Comparison of ENCODE assay signal across 8 mouse cellular contexts in the genomic region with DNA sequence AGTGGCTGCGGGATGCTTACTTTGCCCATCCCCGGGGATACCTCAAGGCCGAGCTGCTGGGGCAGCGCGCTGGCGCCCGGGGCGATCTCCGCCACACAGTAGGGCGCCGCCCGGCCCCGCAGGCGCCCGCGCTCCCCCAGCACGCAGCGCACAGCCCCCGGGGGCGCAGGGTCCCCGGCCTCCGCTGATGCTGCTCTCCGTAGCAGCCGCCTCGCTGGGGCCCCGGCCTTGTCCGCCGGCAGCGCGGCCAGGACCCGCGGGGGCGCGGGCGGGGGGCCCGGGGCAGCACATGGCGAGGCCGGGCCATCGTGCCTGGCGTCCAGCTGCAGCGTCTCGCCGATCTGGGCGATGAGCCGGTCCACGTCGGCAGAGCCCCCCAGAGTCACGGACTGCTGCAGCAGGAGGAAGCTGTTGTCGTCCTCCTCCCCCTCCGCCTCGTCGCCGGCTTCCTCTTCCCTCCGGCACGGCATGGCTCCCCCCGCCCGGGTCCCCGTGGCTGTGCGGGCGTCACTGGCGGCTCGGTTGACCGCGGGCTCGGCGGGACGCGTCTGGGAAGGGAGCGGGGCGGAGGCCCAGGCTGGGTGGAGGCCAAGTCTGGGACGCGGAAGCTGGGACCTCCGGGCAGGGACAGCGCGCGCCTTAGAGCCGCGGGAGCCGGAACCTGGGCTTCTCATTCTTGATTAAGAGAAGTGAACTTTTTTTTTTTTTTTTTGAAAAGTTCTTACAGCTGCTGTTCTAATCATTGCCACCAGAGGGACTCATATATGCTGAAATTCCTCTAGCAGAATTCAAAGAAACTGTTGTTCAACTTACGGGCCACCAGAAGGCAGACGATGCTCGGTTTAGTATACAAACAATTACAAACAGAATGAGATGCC. TPM values are rescaled to one million over a fixed set of nuclear protein-coding genes. Genes with fewer than 3 reads are reported as not detected.
DNase-seq lines count a peak whose midpoint lies in the region; ATAC-seq lines count a peak whose summit lies in the region.

Peg12 (minus strand) TSS at position 633 of the 878 bp plus-strand sequence.

- peak; percentile 85 for ATAC-seq in embryonic facial prominence, embryonic 11.5 days (replicated peaks; ENCODE audit: insufficient number of reproducible peaks, low FRiP score, low TSS enrichment, low read depth)
- peak; percentile 90 for ATAC-seq in kidney, embryonic 14.5 days (ENCODE audit: low FRiP score, low TSS enrichment)
- peak; percentile 72 for ATAC-seq in liver, embryonic 12.5 days

- no peaks in the 10 kb centered on the region for H3K27me3 ChIP-seq in embryonic facial prominence, embryonic 11.5 days (ENCODE audit: control insufficient read depth, insufficient read depth, low read length)
- peaks cover 9% of the 10 kb centered on the region; the same call in 1 of the 2 replicates for H3K27me3 ChIP-seq in heart, embryonic 10.5 days (ENCODE audit: insufficient read depth, poor library complexity, severe bottlenecking)
- H3K27me3 ChIP-seq in kidney, embryonic 14.5 days (ENCODE audit: control insufficient read depth, insufficient read depth, low read length): no peaks in the 10 kb centered on the region
- H3K27me3 ChIP-seq in liver, embryonic 12.5 days (replicated peaks): peaks cover 22% of the 10 kb centered on the region

- H3K36me3 ChIP-seq in embryonic facial prominence, embryonic 11.5 days (replicated peaks; ENCODE audit: control insufficient read depth, insufficient read depth, low read depth, low read length): no peaks in the 10 kb centered on the region
- H3K36me3 ChIP-seq in heart, embryonic 10.5 days: no peaks in the 10 kb centered on the region
- no peaks in the 10 kb centered on the region for H3K36me3 ChIP-seq in kidney, embryonic 14.5 days (ENCODE audit: control insufficient read depth, insufficient read depth, low read length)
- no peaks in the 10 kb centered on the region for H3K36me3 ChIP-seq in liver, embryonic 12.5 days

- H3K4me3 ChIP-seq in embryonic facial prominence, embryonic 11.5 days (ENCODE audit: low read depth, low read length): peak within 1 kb of the TSS; percentile 60
- peak within 1 kb of the TSS; percentile 66 for H3K4me3 ChIP-seq in heart, embryonic 10.5 days
- peak within 1 kb of the TSS; percentile 43 for H3K4me3 ChIP-seq in kidney, embryonic 14.5 days (ENCODE audit: low read length)
- H3K4me3 ChIP-seq in liver, embryonic 12.5 days: peak within 1 kb of the TSS; percentile 53

- 17% methylated on average over 61 of the region's 82 CpGs for WGBS in embryonic facial prominence, embryonic 11.5 days
- 12% methylated on average over 81 of the region's 82 CpGs for WGBS in heart, embryonic 10.5 days
- WGBS in kidney, embryonic 14.5 days: 23% methylated on average over 65 of the region's 82 CpGs
- 9% methylated on average over 77 of the region's 82 CpGs for WGBS in liver, embryonic 12.5 days (ENCODE audit: insufficient replicate concordance)

- H3K9ac ChIP-seq in embryonic facial prominence, embryonic 11.5 days (replicated peaks; ENCODE audit: low read length): peak within 1 kb of the TSS; percentile 85
- H3K9ac ChIP-seq in kidney, embryonic 14.5 days (ENCODE audit: low read depth, low read length): peak within 1 kb of the TSS; percentile 79
- peak within 1 kb of the TSS; percentile 44 for H3K9ac ChIP-seq in liver, embryonic 12.5 days

- no peaks in the 10 kb centered on the region for H3K4me1 ChIP-seq in embryonic facial prominence, embryonic 11.5 days (ENCODE audit: control insufficient read depth, insufficient read depth, low read length)
- H3K4me1 ChIP-seq in heart, embryonic 10.5 days: no peaks in the 10 kb centered on the region
- H3K4me1 ChIP-seq in kidney, embryonic 14.5 days (ENCODE audit: control insufficient read depth, insufficient read depth, low read length): no peaks in the 10 kb centered on the region
- no peaks in the 10 kb centered on the region for H3K4me1 ChIP-seq in liver, embryonic 12.5 days

- H3K27ac ChIP-seq in embryonic facial prominence, embryonic 11.5 days (replicated peaks; ENCODE audit: low read depth, low read length): peak within 1 kb of the TSS; percentile 92
- H3K27ac ChIP-seq in heart, embryonic 10.5 days: peak within 1 kb of the TSS; percentile 89
- peak within 1 kb of the TSS; percentile 90 for H3K27ac ChIP-seq in kidney, embryonic 14.5 days (ENCODE audit: low read depth, low read length)
- peak within 1 kb of the TSS; percentile 64 for H3K27ac ChIP-seq in liver, embryonic 12.5 days

- DNase-seq in 3T3-L1 (ENCODE audit: low read depth, low spot score): peak; percentile 81
- DNase-seq in adrenal gland, postnatal 10 days: peak; percentile 59
- peak; percentile 71 for DNase-seq in embryonic facial prominence, embryonic 11.5 days (ENCODE audit: low spot score)
- peak; percentile 82 for DNase-seq in heart, embryonic 10.5 days (ENCODE audit: low spot score)
- DNase-seq in neural tube, embryonic 10.5 days (ENCODE audit: extremely low spot score, low spot score): peak; percentile 63
- peak; percentile 69 for DNase-seq in testis, postnatal 10 days (ENCODE audit: low spot score)

- H3K4me2 ChIP-seq in embryonic facial prominence, embryonic 11.5 days (ENCODE audit: low read depth, low read length): peak within 1 kb of the TSS; percentile 62
- peak within 1 kb of the TSS; percentile 56 for H3K4me2 ChIP-seq in kidney, embryonic 14.5 days (replicated peaks; ENCODE audit: low read depth, low read length)
- H3K4me2 ChIP-seq in liver, embryonic 12.5 days: peak within 1 kb of the TSS; percentile 68

- no peaks in the 10 kb centered on the region for H3K9me3 ChIP-seq in embryonic facial prominence, embryonic 11.5 days (replicated peaks; ENCODE audit: control insufficient read depth, low read length)
- H3K9me3 ChIP-seq in heart, embryonic 10.5 days: peaks cover 10% of the 10 kb centered on the region; the same call in 1 of the 2 replicates
- no peaks in the 10 kb centered on the region for H3K9me3 ChIP-seq in kidney, embryonic 14.5 days (ENCODE audit: control insufficient read depth, low read length)
- H3K9me3 ChIP-seq in liver, embryonic 12.5 days (replicated peaks): no peaks in the 10 kb centered on the region

RNA-seq across cellular contexts. Expression of gene Peg12, which starts in this region (rescaled TPM):
- total RNA-seq in adrenal gland, postnatal 10 days (2021): 1 to 10 TPM; 3.6 to 4.8 TPM
- 48.5 and 49.7 TPM in 2 replicates for polyA plus RNA-seq in embryonic facial prominence, embryonic 11.5 days (2014; fragmentation: Nextera tagmentation; extraction: Ambion mirVana)
- polyA plus RNA-seq in heart, embryonic 10.5 days (2016; fragmentation: Nextera tagmentation; extraction: Ambion mirVana): 18.6 and 24.3 TPM in 2 replicates
- 25.9 and 31.4 TPM in 2 replicates for polyA plus RNA-seq in kidney, embryonic 14.5 days (2014; fragmentation: Nextera tagmentation; extraction: Ambion mirVana)
- polyA plus RNA-seq in liver, embryonic 12.5 days (2016; fragmentation: Nextera tagmentation; extraction: Ambion mirVana): 6.2 TPM in 2 replicates

Comparison
In these comparisons a context has a peak if more than half of its experiments do, and no peak if none do; other contexts are left out.
1. Peak in every context shown above with its lines: DNase-seq, ATAC-seq, H3K4me3 ChIP-seq and H3K27ac ChIP-seq.